Mouse (Mus musculus): ENCODE results near the gene Cenpl. TPM values are rescaled to one million over a fixed set of nuclear protein-coding genes. Genes with fewer than 3 reads are reported as not detected.

Cenpl gene
- polyA plus RNA-seq, 1 experiment from 2014 or later, result 28.9 TPM

- under 1% methylated on average over 63 of the region's 76 CpGs for WGBS
- Histone ChIP-seq H3K9ac (ENCODE audit: low read length) (peak within 1 kb of the TSS; percentile 96), H3K27ac (ENCODE audit: low read depth) (peak within 1 kb of the TSS; percentile 89), H3K4me1 (replicated peaks; ENCODE audit: control insufficient read depth, insufficient read depth, low read length) (peaks cover 9% of the 10 kb centered on the region), H3K9me3 (ENCODE audit: control insufficient read depth, low read length) (no peaks in the 10 kb centered on the region), H3K36me3 (ENCODE audit: control insufficient read depth, insufficient read depth, low read length) (peaks cover 64% of the 10 kb centered on the region), H3K4me2 (ENCODE audit: low read length) (peak within 1 kb of the TSS; percentile 79), H3K4me3 (ENCODE audit: low read depth, low read length) (peak within 1 kb of the TSS; percentile 93), H3K27me3 (replicated peaks; ENCODE audit: control insufficient read depth, insufficient read depth, low read length) (no peaks in the 10 kb centered on the region)
- DNase-seq (ENCODE audit: low spot score), result peak; percentile 99
- ATAC-seq (replicated peaks; ENCODE audit: low FRiP score, low TSS enrichment, low read depth), result peak; percentile 87
Observed at GRCm38 (mm10) chr1:161034435-161035280, 35.9 kb upstream of the Cenpl start, which contains the start of gene Zbtb37. TSS of gene Zbtb37 (minus strand) at chr1:161034849.

GRCm38 (mm10) chr1:161035281-161035785 lies 35.2 kb upstream of the Cenpl start:
- no peaks in the 10 kb centered on the region for H3K27me3 ChIP-seq (replicated peaks; ENCODE audit: control insufficient read depth, insufficient read depth, low read length)

GRCm38 (mm10) chr1:161035786-161036404 lies 34.6 kb upstream of the Cenpl start:
- Histone ChIP-seq H3K4me2 (ENCODE audit: low read length) (peak overlapping the region; percentile 64), H3K4me1 (replicated peaks; ENCODE audit: control insufficient read depth, insufficient read depth, low read length) (peaks cover 9% of the 10 kb centered on the region), H3K4me3 (ENCODE audit: low read depth, low read length) (peak overlapping the region; percentile 93), H3K27me3 (replicated peaks; ENCODE audit: control insufficient read depth, insufficient read depth, low read length) (no peaks in the 10 kb centered on the region), H3K27ac (ENCODE audit: low read depth) (peak overlapping the region; percentile 89), H3K9ac (ENCODE audit: low read length) (peak overlapping the region; percentile 96), H3K36me3 (ENCODE audit: control insufficient read depth, insufficient read depth, low read length) (peaks cover 54% of the 10 kb centered on the region), H3K9me3 (ENCODE audit: control insufficient read depth, low read length) (no peaks in the 10 kb centered on the region)
- DNase-seq (ENCODE audit: low spot score) (no peak), ATAC-seq (replicated peaks; ENCODE audit: low FRiP score, low TSS enrichment, low read depth) (no peak)
- WGBS, result 0% methylated on average over 6 of the region's 6 CpGs

More at GRCm38 (mm10) chr1:161035281-161035785, 35.2 kb upstream of the Cenpl start:
- ATAC-seq (replicated peaks; ENCODE audit: low FRiP score, low TSS enrichment, low read depth) (peak; percentile 11), DNase-seq (ENCODE audit: low spot score) (no peak)
- Histone ChIP-seq H3K9me3 (ENCODE audit: control insufficient read depth, low read length) (no peaks in the 10 kb centered on the region), H3K4me2 (ENCODE audit: low read length) (peak overlapping the region; percentile 64), H3K4me1 (replicated peaks; ENCODE audit: control insufficient read depth, insufficient read depth, low read length) (peaks cover 9% of the 10 kb centered on the region), H3K36me3 (ENCODE audit: control insufficient read depth, insufficient read depth, low read length) (peaks cover 57% of the 10 kb centered on the region), H3K4me3 (ENCODE audit: low read depth, low read length) (peak overlapping the region; percentile 93), H3K27ac (ENCODE audit: low read depth) (peak overlapping the region; percentile 89), H3K9ac (ENCODE audit: low read length) (peak overlapping the region; percentile 96)
- 0% methylated on average over 14 of the region's 14 CpGs for WGBS

- Histone ChIP-seq H3K4me3 (ENCODE audit: low read depth, low read length) (peak overlapping the region; percentile 93), H3K9ac (ENCODE audit: low read length) (peak overlapping the region; percentile 96), H3K4me2 (ENCODE audit: low read length) (peak overlapping the region; percentile 64), H3K9me3 (ENCODE audit: control insufficient read depth, low read length) (no peaks in the 10 kb centered on the region), H3K4me1 (replicated peaks; ENCODE audit: control insufficient read depth, insufficient read depth, low read length) (peaks cover 9% of the 10 kb centered on the region), H3K36me3 (ENCODE audit: control insufficient read depth, insufficient read depth, low read length) (peaks cover 49% of the 10 kb centered on the region), H3K27ac (ENCODE audit: low read depth) (peak overlapping the region; percentile 89), H3K27me3 (replicated peaks; ENCODE audit: control insufficient read depth, insufficient read depth, low read length) (no peaks in the 10 kb centered on the region)
- DNase-seq (ENCODE audit: low spot score) (peak; percentile 72), ATAC-seq (replicated peaks; ENCODE audit: low FRiP score, low TSS enrichment, low read depth) (no peak)
- under 1% methylated on average over 5 of the region's 5 CpGs for WGBS
Observed at GRCm38 (mm10) chr1:161036411-161036841, 34.1 kb upstream of the Cenpl start.

- Histone ChIP-seq H3K9me3 (ENCODE audit: control insufficient read depth, low read length) (no peaks in the 10 kb centered on the region), H3K4me3 (ENCODE audit: low read depth, low read length) (peak overlapping the region; percentile 93), H3K27me3 (replicated peaks; ENCODE audit: control insufficient read depth, insufficient read depth, low read length) (no peaks in the 10 kb centered on the region), H3K4me2 (ENCODE audit: low read length) (peak overlapping the region; percentile 64), H3K4me1 (replicated peaks; ENCODE audit: control insufficient read depth, insufficient read depth, low read length) (peaks cover 9% of the 10 kb centered on the region), H3K36me3 (ENCODE audit: control insufficient read depth, insufficient read depth, low read length) (peaks cover 43% of the 10 kb centered on the region), H3K9ac (ENCODE audit: low read length) (peak overlapping the region; percentile 96), H3K27ac (ENCODE audit: low read depth) (peak overlapping the region; percentile 89)
- DNase-seq (ENCODE audit: low spot score), result no peak
- WGBS, result 0% methylated on average over 1 of the region's 1 CpGs
- no peak for ATAC-seq (replicated peaks; ENCODE audit: low FRiP score, low TSS enrichment, low read depth)
Observed at GRCm38 (mm10) chr1:161037026-161037425, 33.5 kb upstream of the Cenpl start.

GRCm38 (mm10) chr1:161037599-161037998 lies 32.9 kb upstream of the Cenpl start:
- H3K36me3 ChIP-seq (ENCODE audit: control insufficient read depth, insufficient read depth, low read length), result peaks cover 37% of the 10 kb centered on the region

GRCm38 (mm10) chr1:161038004-161038403 lies 32.5 kb upstream of the Cenpl start:
- peak overlapping the region; percentile 96 for H3K9ac ChIP-seq (ENCODE audit: low read length)
- peaks cover 40% of the 10 kb centered on the region for H3K36me3 ChIP-seq (ENCODE audit: control insufficient read depth, insufficient read depth, low read length)
- DNase-seq (ENCODE audit: low spot score), result no peak
- no peaks in the 10 kb centered on the region for H3K9me3 ChIP-seq (ENCODE audit: control insufficient read depth, low read length)
- H3K4me2 ChIP-seq (ENCODE audit: low read length), result peak overlapping the region; percentile 64
- no peak overlapping the region; the same call in 1 of the 2 replicates for H3K27ac ChIP-seq (ENCODE audit: low read depth)
- H3K4me3 ChIP-seq (ENCODE audit: low read depth, low read length), result peak overlapping the region; percentile 93
- no peak for ATAC-seq (replicated peaks; ENCODE audit: low FRiP score, low TSS enrichment, low read depth)
- H3K27me3 ChIP-seq (replicated peaks; ENCODE audit: control insufficient read depth, insufficient read depth, low read length), result no peaks in the 10 kb centered on the region
- H3K4me1 ChIP-seq (replicated peaks; ENCODE audit: control insufficient read depth, insufficient read depth, low read length), result peaks cover 9% of the 10 kb centered on the region
- 51% methylated on average over 3 of the region's 3 CpGs for WGBS

More at GRCm38 (mm10) chr1:161037599-161037998, 32.9 kb upstream of the Cenpl start:
- Histone ChIP-seq H3K4me1 (replicated peaks; ENCODE audit: control insufficient read depth, insufficient read depth, low read length) (peaks cover 9% of the 10 kb centered on the region), H3K4me2 (ENCODE audit: low read length) (peak overlapping the region; percentile 64), H3K9ac (ENCODE audit: low read length) (peak overlapping the region; percentile 96), H3K9me3 (ENCODE audit: control insufficient read depth, low read length) (no peaks in the 10 kb centered on the region), H3K27ac (ENCODE audit: low read depth) (peak overlapping the region; percentile 23; the same call in 1 of the 2 replicates), H3K27me3 (replicated peaks; ENCODE audit: control insufficient read depth, insufficient read depth, low read length) (no peaks in the 10 kb centered on the region), H3K4me3 (ENCODE audit: low read depth, low read length) (peak overlapping the region; percentile 93)
- WGBS, result 30% methylated on average over 3 of the region's 3 CpGs
- ATAC-seq (replicated peaks; ENCODE audit: low FRiP score, low TSS enrichment, low read depth) (no peak), DNase-seq (ENCODE audit: low spot score) (no peak)

GRCm38 (mm10) chr1:161038968-161039721 lies 31.4 kb upstream of the Cenpl start:
- peak overlapping the region; percentile 29 for H3K27ac ChIP-seq (ENCODE audit: low read depth)
- 14% methylated on average over 3 of the region's 3 CpGs for WGBS
- H3K9me3 ChIP-seq (ENCODE audit: control insufficient read depth, low read length), result no peaks in the 10 kb centered on the region
- H3K36me3 ChIP-seq (ENCODE audit: control insufficient read depth, insufficient read depth, low read length), result peaks cover 50% of the 10 kb centered on the region
- ATAC-seq (replicated peaks; ENCODE audit: low FRiP score, low TSS enrichment, low read depth) (peak; percentile 2; the same call in 1 of the 2 replicates), DNase-seq (ENCODE audit: low spot score) (peak; percentile 59)
- H3K9ac ChIP-seq (ENCODE audit: low read length), result no peak overlapping the region
- no peak overlapping the region for H3K4me3 ChIP-seq (ENCODE audit: low read depth, low read length)
- H3K4me2 ChIP-seq (ENCODE audit: low read length), result no peak overlapping the region; the same call in 1 of the 2 replicates
- H3K4me1 ChIP-seq (replicated peaks; ENCODE audit: control insufficient read depth, insufficient read depth, low read length), result no peaks in the 10 kb centered on the region
- H3K27me3 ChIP-seq (replicated peaks; ENCODE audit: control insufficient read depth, insufficient read depth, low read length), result no peaks in the 10 kb centered on the region

Data from intestine, embryonic 14.5 days (tissue).